Mouse (Mus musculus): ENCODE results near the gene Nav2. TPM values are rescaled to one million over a fixed set of nuclear protein-coding genes. Genes with fewer than 3 reads are reported as not detected.

Gene Nav2
- total RNA-seq, 2 experiments from 2014 or later = 6.1 to 7.5 TPM

DNA sequence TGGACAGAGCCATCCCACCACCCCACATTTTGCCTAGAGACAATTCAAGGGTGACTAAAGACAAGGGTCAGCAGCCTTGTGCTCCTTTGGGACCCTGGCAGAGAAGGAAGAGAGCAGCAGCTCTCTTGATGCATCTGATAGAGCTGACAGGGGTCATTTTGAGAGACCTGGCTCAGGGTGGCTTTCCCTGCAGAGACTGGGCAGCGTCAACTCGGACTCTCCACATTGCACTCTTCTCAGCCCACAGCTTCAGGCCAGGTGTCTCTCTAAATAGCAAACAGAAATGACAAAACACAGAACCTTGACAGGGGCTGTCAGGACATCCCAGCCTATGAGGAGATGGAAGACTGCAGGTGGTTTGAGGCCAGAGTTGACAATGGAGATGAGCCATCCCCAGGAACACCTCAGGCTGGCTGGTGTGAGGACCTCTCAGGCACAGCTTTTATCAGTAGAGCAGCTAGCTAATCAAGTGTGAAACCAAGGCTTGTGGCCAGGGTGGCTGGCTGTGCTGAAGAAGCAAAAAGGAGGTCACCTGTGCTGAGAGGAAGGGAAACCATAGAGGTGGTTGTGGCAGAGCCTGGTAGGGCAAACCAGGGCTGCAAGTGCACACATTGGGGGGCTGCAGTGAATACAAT is 283.7 kb downstream of the Nav2 start:
- DNase-seq (ENCODE audit: low spot score in 2 of 2) = no peak

DNA sequence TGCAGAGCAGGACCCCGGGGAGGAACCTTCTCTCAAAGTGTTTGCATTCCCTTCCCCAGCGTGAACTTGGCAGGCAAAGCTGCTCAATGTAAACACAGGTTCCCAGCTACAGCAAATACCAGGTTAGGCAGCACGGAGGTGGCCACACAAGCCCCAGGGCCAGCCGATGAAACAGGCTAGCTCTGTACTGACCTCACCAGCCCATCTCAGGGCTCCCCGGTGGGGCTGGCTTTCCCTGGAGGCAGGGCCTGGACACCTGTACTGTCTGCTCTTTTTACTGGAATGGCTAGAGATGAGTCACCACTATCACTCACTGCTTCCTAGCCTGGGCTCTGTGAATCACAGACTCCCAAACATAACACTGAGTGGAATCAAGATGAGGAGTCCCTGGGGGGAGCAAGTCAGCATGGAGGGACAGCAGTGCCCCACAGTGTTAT is 287.2 kb downstream of the Nav2 start:
- no peak for DNase-seq (ENCODE audit: low spot score in 2 of 2)

GRCm38 (mm10) chr7:49199366-49199765 is 290.9 kb downstream of the Nav2 start:
- DNase-seq (ENCODE audit: low spot score in 2 of 2) = no peak

DNA sequence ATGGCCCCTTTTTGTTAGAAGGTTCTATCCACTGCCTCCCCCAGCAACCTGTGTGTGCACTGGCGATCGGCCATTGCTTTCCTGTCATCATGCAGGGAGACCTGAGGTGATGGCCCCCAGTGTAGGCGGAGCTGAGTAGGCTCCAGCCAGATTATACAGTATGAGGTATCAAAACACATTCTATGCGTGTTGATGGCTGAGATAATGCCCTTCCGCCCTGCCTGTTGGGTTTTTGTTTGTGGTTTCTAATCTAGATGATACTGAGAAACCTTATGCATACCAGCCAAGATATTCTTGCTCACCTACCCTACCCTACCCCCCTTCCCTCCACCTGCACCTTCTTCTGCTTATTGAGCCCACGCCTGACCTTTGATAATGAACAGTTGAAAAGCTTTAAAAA is 291.8 kb downstream of the Nav2 start:
- no peak for DNase-seq (ENCODE audit: low spot score in 2 of 2)

- no peak for DNase-seq (ENCODE audit: low spot score in 2 of 2)
Measured at GRCm38 (mm10) chr7:49202971-49203370, 294.5 kb downstream of the Nav2 start.

DNA sequence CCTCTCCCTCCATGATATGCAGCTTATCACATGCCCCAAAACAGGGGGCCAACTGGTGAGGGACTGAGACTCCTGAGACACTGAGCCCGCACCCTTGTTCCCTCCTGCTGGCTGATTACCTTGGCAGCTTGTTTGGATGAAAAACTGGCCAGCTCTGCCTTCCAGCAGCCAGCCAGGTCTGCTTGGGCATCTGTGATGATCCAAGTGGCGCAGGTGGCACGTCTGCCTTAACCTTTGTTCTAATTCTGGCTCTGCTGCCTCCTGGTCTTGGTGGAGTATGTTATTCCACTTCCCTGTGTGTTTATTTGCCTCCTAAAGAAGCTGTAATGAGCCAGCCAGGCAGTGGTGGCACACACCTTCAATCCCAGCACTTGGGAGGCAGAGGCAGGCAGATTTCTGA is 296.3 kb downstream of the Nav2 start:
- DNase-seq (ENCODE audit: low spot score in 2 of 2) = no peak

- no peak for DNase-seq (ENCODE audit: low spot score in 2 of 2)
Measured at GRCm38 (mm10) chr7:49205551-49205950, 297.0 kb downstream of the Nav2 start.

DNA sequence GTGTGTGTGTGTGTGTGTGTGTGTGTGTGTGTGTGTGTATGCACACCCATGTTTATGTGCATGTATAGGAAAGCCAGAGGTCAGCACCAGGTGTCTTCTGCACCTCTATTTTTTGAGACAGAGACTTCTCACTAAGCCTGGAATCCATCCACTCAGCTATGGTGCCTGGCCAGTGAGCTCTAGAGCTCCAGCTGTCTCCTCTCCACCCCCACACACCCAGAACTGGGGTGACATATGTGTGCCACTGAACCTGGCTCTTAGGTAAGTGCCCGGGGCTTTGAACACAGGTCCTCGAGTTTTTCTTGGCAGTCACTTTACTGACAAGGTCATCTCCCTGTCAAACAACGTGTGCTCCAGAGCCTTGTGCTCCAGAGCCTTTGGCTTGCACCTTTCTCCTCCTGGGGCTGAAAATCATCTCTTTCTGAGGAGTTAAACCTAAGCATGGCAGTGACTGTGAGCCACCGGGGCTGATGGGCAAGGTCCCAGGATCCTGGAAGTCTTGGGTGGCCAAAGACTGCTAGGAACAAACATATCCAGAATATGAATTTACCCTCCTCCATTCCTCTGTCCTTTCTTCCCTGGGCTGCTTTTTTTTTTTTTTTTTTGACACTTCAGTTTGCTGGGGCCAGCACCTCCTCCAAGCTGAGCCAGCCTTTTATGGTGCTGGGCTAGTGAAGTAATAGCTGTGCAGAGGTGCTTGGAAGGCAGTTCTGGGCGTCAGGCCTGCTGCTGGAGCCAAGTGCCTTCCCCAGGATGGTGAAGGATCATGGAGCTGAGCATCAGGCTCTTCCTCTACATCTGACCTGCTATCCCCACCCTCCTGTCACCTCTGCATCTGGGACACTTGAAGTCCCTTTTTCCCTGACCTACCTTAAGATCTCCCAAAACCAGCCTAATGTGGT is 298.5 kb downstream of the Nav2 start:
- DNase-seq (ENCODE audit: low spot score in 2 of 2) = no peak

GRCm38 (mm10) chr7:49209526-49209925 is 301.0 kb downstream of the Nav2 start:
- DNase-seq (ENCODE audit: low spot score in 2 of 2) = no peak

DNA sequence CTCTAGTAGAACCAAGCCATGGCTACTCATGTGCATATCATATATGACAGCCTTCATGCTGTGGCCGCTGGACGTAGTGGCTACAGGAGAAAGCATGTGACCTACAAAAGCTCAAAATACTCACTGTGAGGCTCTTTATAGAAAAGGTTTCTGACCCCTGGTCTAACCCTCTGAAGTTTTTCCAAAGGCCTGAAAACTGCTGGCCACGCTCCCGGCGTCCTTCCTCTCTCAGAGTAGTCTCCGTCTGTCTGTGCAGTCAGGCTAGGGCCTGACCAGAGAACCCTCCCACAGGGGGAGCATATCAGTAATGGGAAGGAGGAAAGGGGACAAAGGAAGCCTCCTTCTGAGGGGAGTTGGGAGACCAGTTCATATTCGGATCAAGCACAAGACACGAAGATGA is 302.2 kb downstream of the Nav2 start:
- no peak for DNase-seq (ENCODE audit: low spot score in 2 of 2)

DNA sequence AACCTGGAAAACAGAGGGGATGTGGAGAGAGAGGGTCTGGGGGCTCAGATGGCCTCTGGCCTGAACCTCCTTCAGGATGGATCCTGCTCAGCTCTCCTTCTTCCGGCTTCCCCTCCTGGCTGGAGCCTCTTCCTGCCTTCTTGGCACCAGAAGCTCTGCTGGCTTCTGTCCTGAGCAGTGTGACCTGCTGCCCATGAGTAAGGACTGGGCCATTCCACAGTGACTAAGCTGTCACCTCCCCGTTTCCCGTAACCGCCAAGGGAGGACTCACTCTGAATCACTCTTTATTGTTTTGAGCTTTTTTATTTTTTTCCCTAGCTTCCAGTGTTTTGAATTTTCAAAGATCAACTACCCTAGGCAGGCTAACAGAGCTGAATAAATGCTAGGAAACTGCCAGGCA is 304.5 kb downstream of the Nav2 start:
- peak; percentile 27 to 32 for DNase-seq (ENCODE audit: low spot score in 2 of 2)

- DNase-seq (ENCODE audit: low spot score in 2 of 2) = no peak
Measured at GRCm38 (mm10) chr7:49217786-49218185, 309.3 kb downstream of the Nav2 start.

DNA sequence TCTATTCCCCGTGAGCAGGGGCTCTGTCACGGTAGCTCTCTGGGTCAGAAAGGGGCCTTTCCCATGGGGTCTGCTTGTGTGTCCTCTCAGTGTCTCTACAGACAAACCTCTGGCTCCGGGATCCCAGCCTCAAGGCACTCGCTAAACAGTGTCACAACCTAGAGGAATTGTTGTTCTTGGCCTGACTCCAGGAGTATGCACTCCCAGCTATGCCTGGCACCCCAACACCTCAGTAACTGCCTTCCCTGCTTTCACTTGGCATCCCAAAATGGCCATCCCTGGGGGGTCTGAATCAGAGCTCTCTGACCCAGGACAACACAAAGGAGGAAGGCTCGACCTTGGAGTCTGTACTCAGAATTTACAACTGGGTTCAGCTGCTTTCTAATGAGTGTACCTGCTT is 317.2 kb downstream of the Nav2 start:
- DNase-seq (ENCODE audit: low spot score in 2 of 2) = no peak

- no peak for DNase-seq (ENCODE audit: low spot score in 2 of 2)
Measured at GRCm38 (mm10) chr7:49232969-49233368, 324.5 kb downstream of the Nav2 start.

DNA sequence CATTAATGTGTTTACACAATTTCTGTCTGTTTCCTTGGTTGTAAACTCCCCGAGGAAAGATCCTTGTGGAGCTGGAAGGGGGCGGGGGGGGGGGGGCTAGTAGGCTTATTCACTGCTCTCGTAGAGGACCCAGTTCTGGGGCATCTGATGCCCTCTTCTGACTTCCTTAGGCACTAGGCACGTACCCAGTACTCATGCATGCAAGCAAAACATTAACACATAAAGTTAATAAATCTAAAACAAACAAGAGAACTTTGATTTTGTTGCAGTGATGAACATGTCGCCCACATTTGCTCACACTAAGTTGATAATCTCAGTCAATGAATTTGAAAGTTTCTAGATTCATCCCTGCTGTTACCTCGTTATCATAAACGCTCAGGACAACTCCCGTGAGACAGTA is 325.8 kb downstream of the Nav2 start:
- DNase-seq (ENCODE audit: low spot score in 2 of 2) = no peak

DNA sequence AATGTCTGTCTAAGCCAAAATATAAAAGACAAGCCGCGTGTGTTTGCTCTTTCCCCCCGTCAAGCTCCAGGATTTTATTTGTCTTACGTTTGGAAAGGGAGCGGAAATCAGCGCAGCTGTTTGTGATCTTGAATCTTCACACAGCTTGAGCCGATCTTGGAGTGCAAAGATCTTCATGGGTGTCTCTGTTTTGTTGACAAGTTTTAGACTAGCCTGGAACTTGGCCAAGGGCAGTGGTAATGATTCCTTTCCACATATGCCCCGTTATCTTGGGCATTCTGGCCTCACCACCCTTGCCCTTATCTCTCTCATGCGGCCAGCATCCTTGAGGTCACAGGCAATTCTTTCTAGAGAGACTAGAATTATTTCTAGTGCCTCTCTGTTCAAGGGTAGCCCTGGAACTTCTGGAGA is 326.8 kb downstream of the Nav2 start:
- no peak for DNase-seq (ENCODE audit: low spot score in 2 of 2)

GRCm38 (mm10) chr7:49235821-49236220 is 327.3 kb downstream of the Nav2 start:
- no peak for DNase-seq (ENCODE audit: low spot score in 2 of 2)

DNA sequence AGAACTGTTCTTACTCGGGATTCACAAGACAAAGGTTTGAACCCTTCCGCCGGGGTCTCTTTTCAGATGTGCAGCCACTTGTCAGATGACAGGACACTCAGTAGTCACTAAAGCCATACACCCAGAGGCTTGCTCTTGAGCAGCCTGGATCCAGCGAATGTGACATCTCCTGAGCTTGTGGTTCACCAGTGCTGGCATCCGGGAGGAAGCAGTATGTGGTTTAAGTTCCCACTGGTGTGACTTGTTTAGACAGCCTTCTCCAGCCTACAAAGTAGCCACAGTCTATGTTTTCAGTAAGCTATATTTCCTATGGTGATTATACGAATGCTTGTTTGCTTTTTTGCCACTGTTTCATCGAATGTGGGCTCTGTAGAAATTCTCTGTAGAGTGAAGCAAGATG is 331.9 kb downstream of the Nav2 start:
- DNase-seq (ENCODE audit: low spot score in 2 of 2) = no peak

GRCm38 (mm10) chr7:49241229-49241751 is 332.8 kb downstream of the Nav2 start:
- no peak for DNase-seq (ENCODE audit: low spot score in 2 of 2)

GRCm38 (mm10) chr7:49242261-49242660 is 333.7 kb downstream of the Nav2 start:
- DNase-seq (ENCODE audit: low spot score in 2 of 2) = no peak

- no peak for DNase-seq (ENCODE audit: low spot score in 2 of 2)
Measured at GRCm38 (mm10) chr7:49243079-49243478, 334.6 kb downstream of the Nav2 start.

- DNase-seq (ENCODE audit: low spot score in 2 of 2) = peak; percentile 90 to 92
Measured at GRCm38 (mm10) chr7:49245537-49246239, 337.2 kb downstream of the Nav2 start.

Data from adrenal gland, adult 18-20 months (tissue).